Mouse (Mus musculus): Measurements from ENCODE around the gene Por. TPM values are rescaled to one million over a fixed set of nuclear protein-coding genes. Genes with fewer than 3 reads are reported as not detected.

The Por gene
- total RNA-seq (2021), result 10 to 100 TPM; 23.5 to 39.7 TPM
- long read RNA-seq, experiment 1, transcript Por-201 (16 exons, 2,636 nt), result major isoform, 9 of 13 reads
- long read RNA-seq, experiment 1, partial matches to known transcripts, result 3 of 13 reads
- long read RNA-seq, experiment 1, other reads (novel, unspliced or antisense), result 1 of 13 reads
- long read RNA-seq, experiment 2, transcript Por-201 (16 exons, 2,636 nt), result major isoform, 22 of 31 reads
- long read RNA-seq, experiment 2, partial matches to known transcripts, result 7 of 31 reads
- long read RNA-seq, experiment 2, other reads (novel, unspliced or antisense), result 2 of 31 reads

DNA sequence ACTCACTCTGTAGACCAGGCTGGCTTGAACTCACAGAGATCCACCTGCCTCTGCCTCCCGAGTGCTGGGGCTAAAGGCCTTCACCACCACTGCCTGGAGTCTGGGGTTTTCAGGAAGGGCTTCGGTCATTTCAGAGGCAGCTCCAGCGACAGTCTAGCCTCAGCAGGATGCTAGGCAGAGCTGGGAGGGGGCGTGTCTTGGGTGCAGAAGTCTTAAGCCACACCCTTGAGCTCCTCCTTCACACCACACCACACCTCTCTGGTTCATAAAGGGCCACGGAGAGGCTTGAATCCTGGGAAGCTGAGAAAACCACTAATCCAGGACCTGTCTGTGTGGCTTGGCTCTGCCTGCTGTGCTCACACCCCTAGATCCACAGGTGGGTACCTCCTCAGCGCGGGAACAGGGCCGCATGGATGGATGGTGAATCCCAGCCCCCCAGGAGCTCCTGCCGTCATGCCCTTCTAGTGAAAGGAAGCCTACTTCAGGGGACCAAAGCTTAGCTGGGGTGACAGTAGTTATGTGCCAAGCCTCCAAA lies at the start of gene Por:
TSS of gene Por (plus strand) at position 293 of the 535 bp plus-strand sequence.
- DNase-seq, result no peak

DNA sequence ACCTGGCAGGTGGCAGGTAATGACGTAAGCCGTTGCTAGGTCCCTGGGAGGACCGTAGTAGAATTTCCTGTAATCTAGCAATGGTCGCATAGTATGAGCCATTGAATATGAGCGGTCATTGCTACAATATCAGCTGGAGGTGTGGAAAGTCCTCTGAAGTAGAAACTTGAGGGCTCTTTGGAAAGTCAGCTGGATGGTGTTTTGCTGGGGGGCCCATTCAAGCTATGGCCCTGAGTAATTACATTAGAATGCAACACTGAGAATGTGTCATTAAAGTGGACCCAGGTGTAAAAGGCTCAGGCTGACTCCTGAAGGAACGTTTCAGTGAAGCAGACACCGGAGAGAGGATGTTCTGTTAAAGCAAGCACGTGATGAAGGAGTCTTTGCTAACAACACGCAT lies 49.3 kb upstream of the Por start:
- no peak for DNase-seq

DNA sequence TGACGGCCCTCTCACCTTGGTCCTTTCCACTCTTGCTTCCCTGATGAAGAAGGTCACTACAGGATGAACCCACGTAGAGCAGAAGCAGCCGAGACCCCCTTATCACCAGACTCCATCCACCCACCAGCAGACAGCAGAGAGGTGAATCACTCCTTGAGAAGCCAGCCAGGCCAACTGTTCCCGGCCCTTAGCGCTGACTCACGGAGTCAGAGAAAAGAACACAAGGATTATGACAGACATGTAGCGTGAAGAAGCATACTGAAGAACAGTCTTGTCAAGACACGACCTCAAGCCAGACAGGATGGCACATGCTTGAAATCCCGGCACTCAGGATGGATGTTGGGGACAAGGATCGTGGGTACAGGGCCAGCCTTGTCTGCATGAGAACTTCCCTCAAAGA lies 48.1 kb upstream of the Por start:
- no peak for DNase-seq

DNA sequence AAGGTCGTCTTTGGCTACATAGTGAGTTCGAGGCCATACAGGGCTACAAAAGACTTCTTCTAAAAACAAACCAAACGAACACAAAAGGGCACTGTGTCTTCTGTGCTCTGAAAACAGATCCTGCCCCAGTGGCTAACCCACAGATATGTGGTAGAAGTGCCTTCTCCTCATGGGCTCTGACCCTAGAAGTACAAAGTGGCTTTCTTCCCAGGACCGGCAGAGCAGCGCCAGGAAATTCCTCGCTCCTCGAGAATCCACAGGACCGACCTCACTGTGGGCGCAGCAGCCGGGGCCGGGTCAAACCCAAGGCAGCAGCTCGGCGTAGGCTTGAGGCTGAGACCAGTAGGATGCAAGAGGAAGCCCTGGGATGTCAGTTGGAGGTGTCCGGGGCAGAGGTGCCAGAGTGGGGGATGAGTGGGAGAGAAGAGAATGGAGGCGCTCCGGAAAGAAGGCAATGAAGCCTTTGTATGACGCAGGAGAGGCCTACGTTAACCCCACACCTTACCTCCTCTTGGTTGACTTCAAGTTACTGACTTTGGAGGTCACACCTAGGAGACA lies 46.7 kb upstream of the Por start:
- no peak for DNase-seq

DNA sequence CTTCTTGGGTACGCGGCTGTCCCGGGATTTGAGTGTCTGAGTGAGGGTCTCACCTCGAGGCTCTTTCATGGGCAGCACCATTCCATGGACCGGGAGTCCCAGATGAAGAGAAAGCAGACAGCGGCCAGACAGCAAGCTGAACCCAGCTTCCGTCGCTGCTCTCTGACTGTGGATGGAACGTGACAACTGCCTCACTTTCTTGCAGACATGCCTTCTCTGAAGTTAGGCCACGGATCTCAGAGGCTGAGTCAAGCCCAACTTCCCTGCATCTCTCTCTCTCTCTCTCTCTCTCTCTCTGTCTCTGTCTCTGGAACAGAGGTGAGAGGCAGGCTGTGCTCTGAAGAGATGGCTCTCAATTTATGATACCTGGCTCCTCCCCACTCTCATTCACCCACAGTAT lies 40.9 kb upstream of the Por start:
- DNase-seq, result no peak

DNA sequence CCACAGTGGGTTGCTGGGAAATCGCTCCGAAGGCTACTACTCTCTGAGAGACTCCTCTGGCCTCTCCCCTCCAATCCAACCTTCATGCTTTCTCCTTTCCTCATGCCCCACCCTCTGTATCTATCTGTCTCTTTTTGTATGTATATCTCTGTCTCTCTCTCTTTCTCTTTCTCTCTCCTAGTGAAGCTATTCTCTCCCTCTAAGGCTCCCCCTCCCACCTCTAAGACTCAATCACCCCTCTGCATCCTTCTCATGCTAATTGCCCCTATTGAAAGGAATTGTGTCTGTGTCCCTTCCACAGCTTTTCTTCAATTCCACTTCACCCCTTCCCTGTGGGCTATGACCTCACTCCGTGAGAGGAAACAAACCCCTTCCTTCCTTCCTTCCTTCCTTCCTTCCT lies 40.4 kb upstream of the Por start:
- DNase-seq, result no peak

DNA sequence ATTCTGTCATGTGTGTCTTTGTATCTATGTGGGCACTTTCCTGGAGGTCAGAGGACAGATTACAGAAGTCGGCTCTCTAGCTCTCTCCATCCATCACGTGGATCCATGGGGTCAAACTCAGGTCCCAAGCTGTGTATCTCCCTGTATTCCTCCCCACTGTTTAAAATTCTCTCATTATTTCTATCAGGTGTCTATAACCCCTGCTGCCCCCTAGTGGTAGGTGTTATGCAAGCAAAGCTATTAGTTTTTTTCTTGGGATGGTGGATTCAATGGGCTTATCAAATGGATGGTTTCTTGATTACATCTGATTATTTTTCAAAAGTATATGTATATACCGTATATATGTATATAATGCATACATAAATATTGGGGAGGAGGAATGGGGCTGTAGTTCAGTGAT lies 39.2 kb upstream of the Por start:
- DNase-seq, result no peak

DNA sequence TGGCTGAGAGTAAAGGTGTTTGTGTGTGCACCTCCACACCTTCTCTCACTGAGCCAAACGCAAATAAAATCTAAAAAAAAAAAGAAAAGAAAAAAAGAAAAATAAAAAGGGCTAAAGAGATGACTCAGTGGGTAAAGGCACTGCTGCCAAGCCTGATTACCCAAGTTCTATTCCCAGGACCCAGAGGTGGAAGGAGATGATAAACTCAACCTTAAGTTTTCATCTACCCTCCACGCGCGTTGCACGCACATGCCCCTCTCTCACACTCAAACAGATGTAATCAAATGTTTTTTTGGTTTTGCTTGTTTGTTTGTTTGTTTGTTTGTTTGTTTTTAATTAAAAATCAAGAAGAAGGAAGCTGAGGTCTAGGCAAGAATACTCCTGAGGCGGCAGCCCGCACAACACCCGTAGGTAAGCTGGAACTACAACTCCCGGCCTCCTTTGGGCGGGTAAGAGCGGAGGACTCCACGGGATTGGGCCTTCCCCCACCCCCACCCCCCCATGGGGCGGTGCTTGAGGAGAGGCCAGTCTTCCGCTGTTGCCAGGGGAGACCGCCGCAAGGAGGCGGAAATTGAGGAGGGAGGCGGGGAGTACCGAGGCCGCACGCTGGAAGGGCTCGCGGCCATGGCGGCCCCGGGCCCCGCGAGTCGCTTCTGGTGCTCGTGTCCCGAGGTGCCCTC lies 37.6 kb upstream of the Por start, which contains the start of gene Rhbdd2:
TSS of gene Rhbdd2 (plus strand) at position 502 of the 680 bp plus-strand sequence.
- peak; percentile 99 for DNase-seq

DNA sequence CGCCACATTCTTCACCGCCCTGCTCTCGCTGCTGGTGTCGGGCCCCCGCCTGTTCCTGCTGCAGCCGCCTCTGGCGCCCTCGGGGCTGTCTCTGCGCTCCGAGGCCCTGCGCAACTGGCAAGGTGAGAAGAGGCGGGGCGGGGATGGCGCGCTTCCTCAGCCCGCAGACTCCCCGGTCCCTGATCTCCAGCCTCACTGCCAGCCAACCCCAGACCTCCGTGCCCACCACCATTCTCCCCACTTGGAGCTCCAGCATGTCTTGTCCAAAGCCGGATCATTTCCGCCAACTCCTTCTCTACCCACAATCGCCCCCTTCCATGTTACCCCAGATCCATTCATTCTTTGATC lies 37.1 kb upstream of the Por start:
- DNase-seq, result no peak

DNA sequence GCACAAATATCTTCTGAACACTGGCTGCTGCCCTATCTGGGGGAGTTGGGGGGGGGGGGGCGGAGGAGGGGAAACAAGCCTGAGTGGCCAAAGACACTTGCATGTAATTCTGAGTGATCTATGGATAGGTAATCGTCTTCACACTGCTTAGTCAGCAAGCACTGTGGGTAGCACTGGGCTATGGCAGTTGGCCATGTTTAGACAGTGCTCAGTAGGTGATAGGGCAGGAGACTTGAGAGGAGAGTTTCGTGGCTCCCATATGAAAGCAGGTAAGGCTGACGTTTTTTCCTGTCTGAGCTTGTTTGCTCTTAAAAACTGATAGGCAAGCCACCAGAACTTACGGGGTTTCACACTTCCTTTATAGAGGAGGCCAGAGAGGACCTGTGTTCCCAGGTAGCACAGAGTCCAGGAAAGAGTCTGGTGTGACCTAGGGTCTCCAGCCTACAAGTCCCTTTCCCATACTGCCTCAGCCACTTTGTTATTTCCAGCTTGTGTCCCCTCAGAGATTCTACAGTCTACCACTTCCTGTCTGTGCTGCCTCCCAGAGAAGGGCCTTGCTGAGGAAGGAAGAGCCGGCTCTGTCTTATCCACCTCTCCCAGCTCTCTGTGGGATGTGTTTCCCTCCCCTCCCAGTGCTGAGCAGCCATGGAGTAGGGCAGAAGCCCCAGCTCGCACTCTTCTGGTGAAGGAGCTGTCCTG lies 29.9 kb upstream of the Por start:
- no peak for DNase-seq

DNA sequence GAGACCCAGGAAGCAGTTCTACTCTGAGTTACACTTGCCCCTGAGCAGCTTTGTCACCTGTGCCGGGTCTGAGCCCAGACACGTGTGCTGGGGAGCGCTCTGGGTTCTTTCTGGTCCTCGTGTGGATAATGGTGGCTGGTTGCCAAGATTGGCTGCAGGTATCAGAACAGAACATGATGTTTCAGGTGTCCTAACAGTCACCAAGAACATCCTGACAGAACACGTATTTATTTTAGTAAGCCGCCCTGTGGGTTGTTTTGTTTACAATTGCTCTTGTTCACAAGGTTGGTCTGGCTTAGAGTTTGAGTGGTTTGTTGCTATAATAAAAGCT lies 29.4 kb upstream of the Por start:
- no peak for DNase-seq

DNA sequence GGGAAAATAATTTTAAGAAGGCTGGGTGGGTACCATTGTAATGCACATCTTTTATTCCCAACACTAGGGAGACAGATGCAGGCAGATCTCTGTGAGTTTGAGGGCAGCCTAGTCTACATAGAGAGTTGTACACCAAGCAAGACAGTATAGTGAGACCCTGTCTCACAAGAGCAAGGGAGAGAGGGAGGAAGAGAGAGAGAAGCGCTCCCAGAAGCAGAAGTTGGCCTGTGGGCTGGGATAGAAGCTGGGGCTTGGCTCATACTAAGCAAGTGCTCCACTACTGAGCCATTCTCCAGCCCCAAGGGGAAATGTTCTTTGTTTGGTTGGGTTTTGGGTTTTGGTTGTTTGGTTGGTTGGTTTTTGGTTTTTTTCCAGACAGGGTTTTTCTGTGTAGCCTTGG lies 28.8 kb upstream of the Por start:
- DNase-seq, result no peak

DNA sequence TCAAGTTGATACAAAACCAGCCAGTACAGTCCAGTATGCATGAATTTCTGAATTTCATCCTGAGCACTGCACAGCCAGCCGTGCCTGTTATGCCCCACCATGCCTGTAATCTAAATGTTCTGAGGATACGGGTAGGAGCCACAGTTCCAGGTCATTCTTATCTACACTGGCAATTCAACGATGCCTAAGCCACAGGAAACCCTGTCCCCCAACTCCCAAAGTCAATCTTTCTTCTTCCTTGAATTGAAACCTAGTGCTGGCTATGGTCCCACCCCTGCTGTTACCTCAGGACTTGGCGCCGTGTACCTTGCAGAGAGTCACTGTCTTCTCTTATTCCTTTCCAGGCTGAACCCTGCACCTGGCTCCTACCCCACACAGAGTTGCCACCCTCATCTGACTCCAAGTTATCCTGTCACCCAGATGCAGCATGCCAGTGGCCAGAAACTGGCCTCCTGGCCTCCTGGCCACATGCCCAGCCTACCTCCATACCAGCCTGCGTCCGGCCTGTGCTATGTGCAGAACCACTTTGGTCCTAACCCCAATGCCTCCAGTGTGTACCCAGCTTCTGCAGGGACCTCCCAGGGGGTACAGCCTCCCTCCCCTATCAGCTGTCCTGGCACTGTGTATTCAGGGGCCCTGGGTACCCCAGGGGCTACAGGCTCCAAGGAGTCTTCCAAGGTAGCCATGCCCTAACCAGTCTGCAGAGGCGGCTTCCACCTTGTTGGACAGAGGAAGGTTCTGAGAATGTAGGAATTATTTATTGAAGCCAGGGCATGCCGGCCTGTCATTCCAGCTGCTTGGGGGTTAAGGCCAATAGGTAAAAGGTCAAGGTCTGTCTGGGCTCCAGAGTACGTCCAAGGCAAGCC lies 26.9 kb upstream of the Por start:
- peak; percentile 32 for DNase-seq

DNA sequence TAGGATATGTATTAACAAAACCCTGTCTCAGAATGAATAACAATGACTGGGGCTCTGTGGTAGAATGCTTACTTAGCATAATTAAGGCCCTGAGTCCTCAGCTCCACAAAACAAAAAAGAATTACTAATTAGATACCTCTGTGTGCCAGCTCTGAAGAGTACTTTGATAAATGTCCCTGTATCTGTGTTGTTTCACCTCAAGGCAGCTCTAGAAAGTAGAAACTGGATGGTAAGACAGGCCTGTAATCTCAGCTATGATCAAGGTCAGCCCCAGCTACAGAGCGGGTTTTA lies 26.3 kb upstream of the Por start:
- no peak for DNase-seq

DNA sequence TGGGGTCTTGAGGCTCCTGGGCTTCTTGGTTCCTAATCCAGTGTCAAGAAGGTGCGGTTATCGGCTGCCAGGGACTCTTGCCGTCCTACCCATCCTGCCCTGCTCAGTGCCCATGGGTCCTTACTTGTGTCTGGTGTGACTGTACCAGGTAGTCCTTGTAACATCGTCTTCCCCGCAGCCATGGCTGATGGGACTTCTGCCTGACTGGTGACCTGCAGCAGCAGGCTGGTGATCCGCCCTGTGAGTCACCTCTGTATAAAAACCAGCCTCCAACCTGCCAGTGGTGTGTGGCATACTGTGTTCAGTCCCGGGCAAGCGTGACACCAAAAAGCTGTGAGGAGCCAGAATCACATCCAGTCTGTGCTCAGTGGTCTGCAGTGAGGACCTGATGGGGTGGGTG lies 26.0 kb upstream of the Por start:
- no peak for DNase-seq

DNA sequence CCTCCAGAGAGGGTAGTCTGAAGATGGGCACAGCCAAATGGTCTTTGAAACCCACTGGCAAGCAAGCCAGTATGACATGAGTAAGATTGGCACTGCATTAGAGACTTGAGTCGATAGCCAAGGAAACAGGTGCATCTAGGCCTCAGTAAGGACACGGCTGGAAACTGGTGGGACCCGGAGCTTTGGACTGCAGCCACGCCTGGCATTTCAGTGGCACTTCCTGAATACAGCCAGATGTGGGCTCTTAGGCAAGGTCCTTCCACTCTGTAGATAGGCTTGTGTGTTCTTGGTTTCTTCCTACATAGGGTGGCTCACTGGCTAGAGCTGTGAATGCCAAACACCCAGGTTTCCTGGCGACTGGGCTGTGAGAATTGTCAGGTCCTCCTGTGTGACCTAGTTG lies 24.5 kb upstream of the Por start:
- no peak for DNase-seq

DNA sequence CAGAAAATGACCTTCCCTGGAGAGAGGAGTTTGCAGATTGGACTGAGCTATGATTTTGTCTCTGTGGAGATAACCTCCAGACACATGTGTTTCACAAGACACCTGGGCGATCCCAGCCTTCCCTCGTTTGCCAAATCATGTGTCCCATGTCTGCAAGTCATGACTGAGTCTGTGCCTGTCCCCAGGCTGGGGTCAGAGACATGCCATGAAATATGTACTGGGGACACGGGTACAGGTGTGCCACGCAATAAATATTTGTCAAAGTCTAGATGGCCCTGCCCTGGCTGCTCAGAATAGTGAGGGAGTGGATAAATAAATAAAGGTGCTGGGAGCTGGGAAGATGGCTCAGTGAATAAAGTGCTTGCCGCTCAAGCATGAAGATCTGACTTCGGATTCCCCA lies 23.8 kb upstream of the Por start:
- DNase-seq, result no peak

DNA sequence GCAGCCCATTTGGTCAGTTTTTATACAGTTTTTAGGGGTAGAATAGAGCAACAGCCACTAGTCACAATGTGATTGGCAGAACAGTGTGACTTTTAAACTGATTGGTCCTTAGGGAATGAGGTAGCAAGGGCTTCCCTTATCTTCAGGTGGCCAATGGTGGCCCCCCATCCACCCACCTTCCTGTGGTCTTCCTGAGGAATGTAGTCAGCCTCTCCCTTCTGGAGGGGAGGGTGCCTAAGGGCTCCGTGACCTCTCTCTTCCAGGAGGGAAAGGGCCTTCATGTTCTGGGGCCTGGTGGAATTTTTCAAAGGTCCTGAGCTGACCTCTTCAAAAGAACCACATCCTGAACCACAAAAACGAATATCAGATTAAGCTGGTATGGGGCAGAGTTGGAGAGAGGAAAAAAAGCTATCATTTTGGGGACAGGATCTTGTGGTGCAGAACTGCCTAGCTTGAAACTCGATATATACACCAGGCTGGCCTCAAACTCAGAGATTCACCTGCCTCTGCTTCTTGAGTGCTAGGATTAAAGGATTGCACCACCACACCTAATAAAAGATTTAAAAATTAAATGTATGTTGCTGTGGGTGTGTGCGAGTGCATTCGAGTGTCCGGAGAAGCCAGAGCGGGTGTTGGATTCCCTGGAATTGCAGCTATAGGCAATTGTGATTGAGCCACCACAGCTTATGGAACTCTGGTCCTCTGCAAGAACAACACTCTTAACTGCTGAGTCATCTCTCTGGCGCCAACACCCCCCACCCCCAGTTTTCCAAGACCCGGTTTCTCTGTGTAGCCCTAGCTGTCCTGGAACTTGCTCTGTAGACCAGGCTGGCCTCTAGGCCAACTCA lies 21.1 kb upstream of the Por start:
- no peak for DNase-seq

DNA sequence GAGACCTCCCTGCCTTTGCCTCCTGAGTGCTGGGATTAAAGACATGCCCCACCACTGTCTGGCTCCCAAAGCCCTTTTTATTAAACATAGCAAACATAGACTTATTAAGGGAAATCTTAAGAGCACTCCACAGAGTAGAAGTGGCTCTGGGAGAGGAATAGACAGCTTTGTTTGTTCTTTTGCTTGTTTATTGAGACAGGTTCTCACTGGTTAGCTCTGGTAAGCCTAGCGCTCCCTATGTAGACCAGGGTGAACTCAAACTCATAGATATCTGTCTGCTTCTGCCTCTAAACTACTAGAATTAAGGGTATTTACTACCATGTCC lies 20.6 kb upstream of the Por start:
- no peak for DNase-seq

DNA sequence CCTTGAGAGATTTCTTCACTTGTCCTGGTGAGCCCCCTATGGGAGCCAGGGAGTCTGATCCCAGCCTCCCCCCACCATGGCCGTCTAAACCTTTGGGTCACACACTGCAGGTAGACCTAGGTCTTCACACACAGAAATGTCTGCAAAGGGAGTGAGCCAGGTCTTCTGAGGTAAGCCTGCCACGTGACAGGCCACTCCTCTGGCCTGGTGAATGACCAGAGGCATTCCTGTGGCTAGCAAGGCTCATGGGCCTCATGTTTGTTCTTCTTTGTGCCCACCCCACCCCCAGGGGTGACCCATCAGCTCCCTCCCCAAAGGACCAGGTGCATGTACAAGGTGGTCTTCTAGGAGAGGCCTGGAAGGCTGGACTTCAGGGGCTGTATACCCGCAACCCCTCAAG lies 18.3 kb upstream of the Por start:
- no peak for DNase-seq

DNA sequence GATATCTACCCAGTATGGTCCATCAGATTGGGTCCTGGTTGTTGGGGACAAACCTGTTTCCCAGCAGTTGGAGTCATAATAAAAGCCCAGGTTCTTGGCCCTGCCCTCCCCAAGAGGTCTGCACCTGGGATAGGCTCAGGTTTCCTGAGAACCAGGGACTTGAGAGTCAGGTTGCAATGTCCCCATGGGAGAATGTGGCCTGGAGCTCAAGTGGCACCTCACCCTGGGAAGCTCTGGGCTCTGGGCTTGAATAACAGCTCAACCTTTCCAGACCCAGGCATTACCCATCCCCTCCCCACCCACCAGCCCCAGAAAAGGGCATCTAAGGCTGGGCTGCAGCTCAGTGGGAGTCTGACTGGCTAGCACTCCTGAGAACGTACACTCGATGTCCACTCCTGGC lies 16.6 kb upstream of the Por start:
- DNase-seq, result peak; percentile 48

DNA sequence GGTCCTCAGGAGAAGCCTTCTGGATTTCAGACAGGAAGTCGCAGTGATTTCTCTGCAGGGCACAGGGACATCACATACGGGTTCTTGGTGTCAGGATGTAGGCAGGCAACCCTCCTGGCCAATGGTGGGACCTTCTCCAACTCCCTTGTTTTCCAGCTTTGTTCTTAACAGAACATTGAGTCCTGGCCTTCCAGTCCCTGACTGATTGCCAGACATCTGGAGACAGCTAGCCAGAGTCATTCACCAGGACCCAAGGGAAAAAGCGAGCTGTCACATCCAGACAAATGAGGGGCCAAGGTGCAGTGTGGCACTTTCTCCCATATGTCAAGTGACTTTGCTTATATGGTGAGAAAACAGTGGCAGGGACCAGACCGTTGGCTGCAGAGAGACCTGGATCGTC lies 13.8 kb upstream of the Por start:
- no peak for DNase-seq
